Mouse (Mus musculus) hindbrain, embryonic 10.5 days (tissue): ENCODE results near the gene Kidins220. TPM values are rescaled to one million over a fixed set of nuclear protein-coding genes. Genes with fewer than 3 reads are reported as not detected.

Experiments used
- DNase-seq: peaks from one replicate; pipeline ENCODE4 v3.0.0-alpha.2; 2017; ENCODE audit warnings: low spot score
- H3K27ac ChIP-seq: fragments of 300-500 bp; sonication (generic); 2 replicates; pipeline ENCODE4 v1.5.1; 2016; ENCODE audit warnings: mild to moderate bottlenecking, moderate library complexity
- H3K27me3 ChIP-seq: fragments of 300-500 bp; sonication (generic); 2 replicates; pipeline ENCODE4 v1.6.1; 2016; ENCODE audit warnings: mild to moderate bottlenecking; ENCODE audit not compliant: poor library complexity, insufficient read depth, severe bottlenecking
- H3K36me3 ChIP-seq: fragments of 300-500 bp; sonication (generic); 2 replicates; pipeline ENCODE4 v1.6.1; 2016; ENCODE audit warnings: mild to moderate bottlenecking, moderate library complexity
- H3K4me1 ChIP-seq: fragments of 300-500 bp; sonication (generic); replicated peaks from 2 replicates; pipeline ENCODE4 v1.6.1; 2016; ENCODE audit warnings: mild to moderate bottlenecking
- H3K4me3 ChIP-seq: fragments of 300-500 bp; sonication (generic); 2 replicates; pipeline ENCODE4 v1.5.1; 2016; ENCODE audit warnings: mild to moderate bottlenecking, moderate library complexity
- H3K9me3 ChIP-seq: fragments of 300-500 bp; sonication (generic); 2 replicates; pipeline ENCODE4 v1.6.1; 2016; ENCODE audit warnings: mild to moderate bottlenecking, moderate library complexity
- WGBS: fragments of 180-500 bp; shearing (Covaris S2); methylation state at CpG from one replicate; pipeline ENCODE4 v1.1.7; 2016; 5-methylcytosine and 5-hydroxymethylcytosine counted together
- polyA plus RNA-seq: library from polyadenylated mRNA; unstranded; fragments of >200 nt; fragmentation: Nextera tagmentation; extraction: Ambion mirVana; gene quantifications from 2 replicates; pipeline ENCODE4 v1.2.1, GENCODE M21; 2016

Kidins220 gene
- polyA plus RNA-seq: 24.8 and 38.1 TPM in 2 replicates

DNA sequence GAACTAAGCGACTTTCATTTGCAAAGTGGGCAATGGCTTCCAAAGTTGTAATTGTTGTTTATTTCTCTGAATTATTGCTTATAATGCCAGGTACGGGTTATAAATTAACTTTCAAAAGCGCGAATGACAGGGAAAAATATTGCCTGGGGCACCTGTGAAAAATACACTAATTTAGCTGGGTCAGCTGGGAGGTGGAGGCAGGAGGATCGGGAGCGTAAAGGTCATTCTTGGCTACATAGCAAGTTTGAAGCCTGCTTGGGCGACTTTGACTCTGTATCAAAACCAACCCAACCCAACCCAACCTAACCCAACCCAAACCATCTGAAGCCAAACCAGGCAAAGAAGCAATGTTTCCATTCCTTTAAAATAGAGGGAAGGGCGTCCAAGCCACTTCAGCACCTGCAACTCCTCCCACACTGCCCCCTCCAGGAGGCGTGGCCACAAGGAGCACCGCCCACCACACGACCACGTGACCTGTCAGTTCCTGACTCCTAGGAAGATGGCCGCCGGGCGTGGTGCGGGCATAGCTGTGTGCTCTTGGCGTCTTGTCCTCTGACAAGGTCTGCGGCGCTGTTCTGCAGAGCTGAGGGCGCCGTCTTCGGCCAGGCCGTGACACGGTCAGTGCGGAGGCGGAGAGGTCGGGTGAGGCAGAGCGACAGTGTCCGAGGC is at the start of gene Kidins220:
Kidins220 (plus strand) TSS at position 480 of the 669 bp plus-strand sequence.
- peaks cover 13% of the 10 kb centered on the region for H3K4me1 ChIP-seq
- peak; percentile 95 for DNase-seq
- H3K4me3 ChIP-seq: peak within 1 kb of the TSS; percentile 84
- H3K27ac ChIP-seq: peak within 1 kb of the TSS; percentile 91
- H3K36me3 ChIP-seq: no peaks in the 10 kb centered on the region
- no peaks in the 10 kb centered on the region for H3K27me3 ChIP-seq
- WGBS: 14% methylated on average over 29 of the region's 29 CpGs
- no peaks in the 10 kb centered on the region for H3K9me3 ChIP-seq

GRCm38 (mm10) chr12:24925276-24925675 is 49.4 kb upstream of the Kidins220 start:
- Histone ChIP-seq H3K27me3 (no peaks in the 10 kb centered on the region), H3K9me3 (no peaks in the 10 kb centered on the region), H3K4me3 (no peak overlapping the region), H3K4me1 (peaks cover 19% of the 10 kb centered on the region), H3K27ac (no peak overlapping the region), H3K36me3 (peaks cover 17% of the 10 kb centered on the region)
- 78% methylated on average over 5 of the region's 5 CpGs for WGBS
- no peak for DNase-seq

DNA sequence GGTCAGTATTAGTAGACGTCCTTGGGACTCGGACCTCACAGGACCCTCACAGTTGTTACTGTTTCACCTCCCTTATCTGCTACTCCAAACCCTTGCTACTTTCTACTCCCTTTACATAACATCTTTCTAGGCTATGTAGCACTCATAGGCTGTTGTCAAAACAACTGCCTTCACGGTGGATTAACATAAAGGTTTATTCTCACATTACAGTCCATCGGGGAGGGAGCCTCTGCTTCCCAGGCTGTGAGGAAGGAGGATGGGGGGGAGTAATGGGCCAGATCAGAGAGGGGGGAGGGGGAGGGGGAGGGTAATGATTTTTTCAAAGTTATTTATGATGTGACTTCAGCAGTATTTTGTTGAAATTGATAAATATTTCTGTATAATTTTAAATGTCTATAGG is 49.0 kb upstream of the Kidins220 start:
- Histone ChIP-seq H3K27me3 (no peaks in the 10 kb centered on the region), H3K4me1 (peaks cover 19% of the 10 kb centered on the region), H3K4me3 (no peak overlapping the region), H3K27ac (no peak overlapping the region), H3K36me3 (peaks cover 17% of the 10 kb centered on the region), H3K9me3 (no peaks in the 10 kb centered on the region)
- DNase-seq: no peak
- whole genome bisulfite sequencing: 45% methylated on average over 4 of the region's 4 CpGs

GRCm38 (mm10) chr12:24928051-24928748 is 46.5 kb upstream of the Kidins220 start:
- DNase-seq: no peak
- Histone ChIP-seq H3K27ac (peak overlapping the region; percentile 67), H3K9me3 (no peaks in the 10 kb centered on the region), H3K4me1 (peaks cover 30% of the 10 kb centered on the region), H3K4me3 (no peak overlapping the region), H3K36me3 (peaks cover 17% of the 10 kb centered on the region), H3K27me3 (no peaks in the 10 kb centered on the region)
- 74% methylated on average over 18 of the region's 18 CpGs for WGBS

DNA sequence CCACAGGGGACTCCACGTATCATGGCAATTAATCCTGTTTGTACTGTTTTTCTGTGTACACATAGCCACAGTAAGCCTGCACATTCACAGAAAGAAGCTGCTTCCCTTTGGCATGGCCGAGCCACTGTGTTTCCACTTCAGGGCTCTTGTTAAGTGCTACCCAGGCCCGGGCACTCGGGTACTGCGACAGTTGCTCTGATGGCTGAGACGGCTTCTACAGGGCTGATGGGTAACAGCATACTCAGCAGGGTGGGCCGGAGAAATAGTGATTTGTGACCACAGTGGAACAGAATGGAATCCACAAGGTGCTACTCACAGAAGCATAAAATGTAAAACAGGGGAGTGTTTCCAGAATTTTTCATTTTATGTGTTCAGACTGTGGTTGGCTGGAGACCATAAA is 45.7 kb upstream of the Kidins220 start:
- H3K27ac ChIP-seq: peak overlapping the region; percentile 67; the same call in 1 of the 2 replicates
- H3K4me1 ChIP-seq: peaks cover 39% of the 10 kb centered on the region
- 89% methylated on average over 7 of the region's 7 CpGs for WGBS
- no peaks in the 10 kb centered on the region for H3K9me3 ChIP-seq
- peaks cover 23% of the 10 kb centered on the region for H3K36me3 ChIP-seq
- DNase-seq: no peak
- H3K4me3 ChIP-seq: no peak overlapping the region
- no peaks in the 10 kb centered on the region for H3K27me3 ChIP-seq

DNA sequence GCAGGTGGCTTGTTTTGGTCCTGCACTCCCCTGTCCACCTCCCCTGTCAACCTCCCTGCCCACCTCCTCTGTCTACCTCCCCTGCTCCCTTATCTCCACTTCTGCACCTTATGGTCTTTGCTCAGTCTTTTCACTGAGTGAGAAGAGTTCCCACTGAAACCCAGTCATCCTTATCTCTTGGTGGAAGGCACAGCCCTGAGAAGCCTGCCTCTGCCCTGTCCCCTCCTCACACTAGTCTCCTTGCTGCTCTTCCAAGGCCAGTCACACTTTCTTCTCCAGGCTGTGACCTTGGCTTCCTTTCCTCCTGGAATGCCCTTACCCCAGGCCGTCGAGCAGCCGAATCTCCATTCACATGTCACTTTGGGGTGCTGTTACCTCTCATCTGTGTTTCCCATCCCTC is 44.0 kb upstream of the Kidins220 start:
- H3K27ac ChIP-seq: no peak overlapping the region
- H3K36me3 ChIP-seq: peaks cover 28% of the 10 kb centered on the region
- no peaks in the 10 kb centered on the region for H3K27me3 ChIP-seq
- WGBS: 81% methylated on average over 3 of the region's 3 CpGs
- no peaks in the 10 kb centered on the region for H3K9me3 ChIP-seq
- no peak for DNase-seq
- H3K4me1 ChIP-seq: peaks cover 33% of the 10 kb centered on the region
- no peak overlapping the region for H3K4me3 ChIP-seq

- no peak for DNase-seq
- H3K4me3 ChIP-seq: no peak overlapping the region
- 69% methylated on average over 6 of the region's 6 CpGs for WGBS
- H3K27ac ChIP-seq: no peak overlapping the region
- H3K4me1 ChIP-seq: peaks cover 33% of the 10 kb centered on the region
- H3K9me3 ChIP-seq: no peaks in the 10 kb centered on the region
- no peaks in the 10 kb centered on the region for H3K27me3 ChIP-seq
- H3K36me3 ChIP-seq: peaks cover 30% of the 10 kb centered on the region
Measured at GRCm38 (mm10) chr12:24932120-24932519, 42.6 kb upstream of the Kidins220 start.

GRCm38 (mm10) chr12:24933206-24933775 is 41.4 kb upstream of the Kidins220 start:
- no peak for DNase-seq
- WGBS: 88% methylated on average over 1 of the region's 1 CpGs
- peaks cover 25% of the 10 kb centered on the region for H3K36me3 ChIP-seq
- H3K27ac ChIP-seq: no peak overlapping the region
- H3K27me3 ChIP-seq: no peaks in the 10 kb centered on the region
- H3K4me3 ChIP-seq: no peak overlapping the region
- no peaks in the 10 kb centered on the region for H3K9me3 ChIP-seq
- peaks cover 25% of the 10 kb centered on the region for H3K4me1 ChIP-seq

DNA sequence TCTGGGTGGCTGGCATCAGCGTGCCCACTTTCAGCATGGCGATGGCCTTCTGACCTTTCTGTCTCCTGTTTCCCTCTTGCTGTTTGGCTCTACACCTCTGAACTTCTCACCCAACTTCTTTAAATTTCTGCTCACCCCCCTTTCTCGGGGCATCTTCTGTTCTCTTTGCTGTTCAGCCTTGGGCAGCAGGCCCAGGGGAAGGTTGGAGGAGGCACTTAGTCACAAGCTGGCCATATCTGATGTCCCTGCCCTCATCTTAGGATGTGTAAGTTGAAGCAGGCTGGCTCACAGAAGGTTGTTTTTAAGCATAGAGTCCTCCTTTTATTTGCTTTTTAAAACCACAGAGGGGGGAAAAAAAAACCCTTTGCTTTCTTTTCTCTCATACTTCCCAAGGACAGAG is 40.7 kb upstream of the Kidins220 start:
- no peaks in the 10 kb centered on the region for H3K27me3 ChIP-seq
- peaks cover 20% of the 10 kb centered on the region for H3K4me1 ChIP-seq
- H3K9me3 ChIP-seq: no peaks in the 10 kb centered on the region
- H3K36me3 ChIP-seq: peaks cover 20% of the 10 kb centered on the region
- H3K27ac ChIP-seq: no peak overlapping the region
- no peak for DNase-seq
- H3K4me3 ChIP-seq: no peak overlapping the region
- 90% methylated on average over 3 of the region's 3 CpGs for WGBS

- H3K9me3 ChIP-seq: no peaks in the 10 kb centered on the region
- peaks cover 42% of the 10 kb centered on the region for H3K36me3 ChIP-seq
- no peak overlapping the region for H3K27ac ChIP-seq
- peaks cover 16% of the 10 kb centered on the region for H3K4me1 ChIP-seq
- H3K4me3 ChIP-seq: no peak overlapping the region
- H3K27me3 ChIP-seq: no peaks in the 10 kb centered on the region
- 76% methylated on average over 1 of the region's 1 CpGs for WGBS
- no peak for DNase-seq
Measured at GRCm38 (mm10) chr12:24936281-24936680, 38.4 kb upstream of the Kidins220 start.

GRCm38 (mm10) chr12:24939372-24939771 is 35.4 kb upstream of the Kidins220 start:
- Histone ChIP-seq H3K4me3 (no peak overlapping the region), H3K36me3 (peaks cover 65% of the 10 kb centered on the region), H3K27me3 (no peaks in the 10 kb centered on the region), H3K4me1 (no peaks in the 10 kb centered on the region), H3K9me3 (no peaks in the 10 kb centered on the region), H3K27ac (no peak overlapping the region)
- no peak for DNase-seq
- 95% methylated on average over 8 of the region's 8 CpGs for WGBS

- no peaks in the 10 kb centered on the region for H3K9me3 ChIP-seq
- H3K27me3 ChIP-seq: no peaks in the 10 kb centered on the region
- 88% methylated on average over 9 of the region's 9 CpGs for WGBS
- no peak for DNase-seq
- no peak overlapping the region for H3K27ac ChIP-seq
- H3K4me3 ChIP-seq: no peak overlapping the region
- H3K4me1 ChIP-seq: no peaks in the 10 kb centered on the region
- H3K36me3 ChIP-seq: peaks cover 79% of the 10 kb centered on the region
Measured at GRCm38 (mm10) chr12:24942619-24943287, 32.0 kb upstream of the Kidins220 start.

- no peaks in the 10 kb centered on the region for H3K27me3 ChIP-seq
- WGBS: 93% methylated on average over 4 of the region's 4 CpGs
- H3K9me3 ChIP-seq: no peaks in the 10 kb centered on the region
- H3K4me3 ChIP-seq: no peak overlapping the region
- DNase-seq: no peak
- H3K36me3 ChIP-seq: peaks cover 86% of the 10 kb centered on the region
- no peak overlapping the region for H3K27ac ChIP-seq
- H3K4me1 ChIP-seq: no peaks in the 10 kb centered on the region
Measured at GRCm38 (mm10) chr12:24943427-24943826, 31.3 kb upstream of the Kidins220 start.
